Mouse (Mus musculus) Patski (cell line): Measurements from ENCODE around the gene Tgfb1. TPM values are rescaled to one million over a fixed set of nuclear protein-coding genes. Genes with fewer than 3 reads are reported as not detected.

Source experiments
- ATAC-seq: fragments of 100-300 bp; one replicate; pipeline ENCODE4 v1.8.0; 2021
- CTCF ChIA-PET: fragments of 350-600 bp; sonication (Branson Sonifier 250); formaldehyde crosslinking; loops from one replicate; lab custom pipeline; 2022; ENCODE audit warnings: inconsistent platforms; lab: Charles Lee
- POLR2A ChIA-PET: fragments of 350-600 bp; sonication (Branson Sonifier 250); formaldehyde crosslinking; loops from one replicate; lab custom pipeline; 2022; ENCODE audit warnings: antibody characterized with exemption, inconsistent platforms; lab: Charles Lee
- DNase-seq: peaks from one replicate; pipeline ENCODE4 v3.0.0-alpha.2; 2011; ENCODE audit warnings: low read depth, low spot score
- H3K27me3 ChIP-seq: fragments of 371-371 bp; one replicate; pipeline ENCODE4 v1.5.1; 2021
- CTCF ChIP-seq: fragments of 100-300 bp; IDR thresholded peaks from one replicate; pipeline ENCODE4 v1.5.1; 2021
- in situ Hi-C: fragments of 300-500 bp; cut with MboI; formaldehyde crosslinking; loops from 3 replicates; pipeline ENCODE4 v1.11.1; 2018; ENCODE audit warnings: low pct_unique_long_range_greater_than_20kb, mixed read lengths
- polyA plus RNA-seq: library from polyadenylated mRNA; unstranded; gene quantifications from one replicate; pipeline ENCODE4 v1.2.3, GENCODE M21; 2021

The Tgfb1 gene
- polyA plus RNA-seq, 1 experiment from 2014 or later, result 29.7 TPM

GRCm38 (mm10) chr7:25655601-25656428, 31.0 kb upstream of the Tgfb1 start:
- ChIA-PET POLR2A (interaction anchor here (0.6 to 0.8 kb wide), 2 partner anchors 9 to 112 kb away, joined by 3 to 4 read pairs; no protein-coding TSS in a partner anchor), CTCF (interaction anchor here (1.2 kb wide), 1 partner anchor 247 kb away, joined by 3 read pairs; no protein-coding TSS in a partner anchor)
- no peaks in the 10 kb centered on the region for H3K27me3 ChIP-seq
- DNase-seq, result no peak
- no peak for TF ChIP-seq CTCF
- ATAC-seq, result no peak
- in situ Hi-C loops, result no loop called here

GRCm38 (mm10) chr7:25657785-25658184, 29.0 kb upstream of the Tgfb1 start:
- POLR2A ChIA-PET, result no interaction called here
- DNase-seq, result no peak
- no peak for TF ChIP-seq CTCF
- H3K27me3 ChIP-seq, result no peaks in the 10 kb centered on the region
- in situ Hi-C loops, result no loop called here
- ATAC-seq, result no peak
- CTCF ChIA-PET, result no interaction called here

- no peak for TF ChIP-seq CTCF
- in situ Hi-C loops, result no loop called here
- DNase-seq (peak; percentile 98), ATAC-seq (peak; percentile 90)
- POLR2A ChIA-PET, result interaction anchor here (0.6 to 0.9 kb wide), 2 partner anchors 23 to 60 kb away, joined by 3 to 4 read pairs; no protein-coding TSS in a partner anchor
- CTCF ChIA-PET, result no interaction called here
- H3K27me3 ChIP-seq, result no peaks in the 10 kb centered on the region
Observed at GRCm38 (mm10) chr7:25658657-25659472, 27.9 kb upstream of the Tgfb1 start, which contains the start of the genes Bckdha and Exosc5. Gene Bckdha, minus strand, starts transcription at chr7:25658981. Gene Exosc5, plus strand, starts transcription at chr7:25659164.

DNA sequence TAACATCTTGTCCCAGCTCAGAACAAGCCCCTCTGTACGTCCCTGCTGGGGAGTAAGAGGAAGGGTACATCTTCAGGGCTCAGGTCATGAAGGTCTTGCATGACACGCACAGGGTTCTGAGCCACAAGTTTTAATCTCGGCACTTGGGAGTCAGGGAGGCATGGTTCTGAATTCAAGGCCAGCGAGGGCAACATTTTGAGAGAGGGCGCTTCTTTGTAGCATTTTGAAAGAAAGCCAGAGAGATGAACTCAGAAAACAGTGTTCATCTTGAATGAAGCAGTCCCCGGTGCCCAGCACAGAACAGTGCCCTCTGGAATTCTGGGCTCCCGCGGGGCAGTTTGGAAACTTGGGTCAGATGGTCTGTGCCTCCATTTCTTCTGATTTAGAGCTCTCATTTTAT, 20.4 kb upstream of the Tgfb1 start:
- ChIA-PET CTCF (interaction anchor here (1.2 kb wide), 1 partner anchor 14 kb away, joined by 3 read pairs; the partner anchor contains the start of gene B9d2), POLR2A (no interaction called here)
- no peaks in the 10 kb centered on the region for H3K27me3 ChIP-seq
- DNase-seq (no peak), ATAC-seq (no peak)
- in situ Hi-C loops, result no loop called here
- no peak for TF ChIP-seq CTCF

DNA sequence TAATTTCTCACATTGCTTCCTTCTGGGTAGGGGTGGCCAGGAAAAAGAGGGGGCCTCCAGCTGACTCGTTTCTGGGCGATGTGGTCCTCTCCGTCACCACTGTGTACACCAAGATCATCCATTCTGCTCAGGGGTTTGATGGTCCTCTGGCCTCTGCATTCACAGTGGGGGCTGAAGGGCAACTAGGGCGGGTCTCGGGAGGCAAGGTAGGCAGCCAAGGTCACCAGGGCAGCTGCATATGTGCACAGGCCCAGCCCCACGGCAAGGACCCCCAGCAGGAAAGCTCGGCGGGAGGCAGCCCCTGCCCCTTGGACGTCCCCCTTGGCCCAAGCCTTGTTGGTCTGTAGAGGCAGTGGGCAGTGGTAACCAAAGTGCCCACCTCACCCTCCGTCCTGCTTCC, 17.6 kb upstream of the Tgfb1 start:
- in situ Hi-C loops, result no loop called here
- ATAC-seq (no peak), DNase-seq (no peak)
- CTCF ChIA-PET, result interaction anchor here (1.0 kb wide), 1 partner anchor 11 kb away, joined by 3 read pairs; no protein-coding TSS in a partner anchor
- H3K27me3 ChIP-seq, result no peaks in the 10 kb centered on the region
- TF ChIP-seq CTCF, result no peak
- POLR2A ChIA-PET, result interaction anchor here (0.7 kb wide), 1 partner anchor 43 kb away, joined by 3 read pairs; no protein-coding TSS in a partner anchor

GRCm38 (mm10) chr7:25669631-25670030, 17.2 kb upstream of the Tgfb1 start:
- no peak for ATAC-seq
- in situ Hi-C loops, result no loop called here
- no peaks in the 10 kb centered on the region for H3K27me3 ChIP-seq
- TF ChIP-seq CTCF, result no peak
- ChIA-PET CTCF (no interaction called here), POLR2A (no interaction called here)
- no peak for DNase-seq

DNA sequence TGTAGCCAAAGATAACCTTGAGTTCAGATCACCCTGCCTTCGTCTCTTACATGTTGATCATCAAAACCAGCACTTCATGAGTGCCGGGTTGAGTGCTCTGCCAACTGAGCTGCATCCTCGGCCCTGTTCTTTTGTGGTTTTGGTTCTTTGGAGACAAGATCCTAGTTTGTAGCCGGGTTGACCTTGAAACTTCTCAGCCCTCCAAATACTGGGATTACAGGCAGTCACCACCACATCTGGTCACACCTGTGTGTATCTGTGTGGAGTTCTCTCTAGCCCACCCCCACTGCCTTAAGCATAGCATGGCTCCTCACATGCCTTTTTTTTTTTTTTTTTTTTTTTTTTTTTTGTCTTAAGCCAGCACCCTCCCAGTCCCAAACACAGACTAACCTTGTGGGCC, 16.7 kb upstream of the Tgfb1 start:
- no peak for DNase-seq
- POLR2A ChIA-PET, result no interaction called here

GRCm38 (mm10) chr7:25671686-25672085, 15.1 kb upstream of the Tgfb1 start:
- no peak for TF ChIP-seq CTCF
- in situ Hi-C loops, result no loop called here
- ChIA-PET POLR2A (no interaction called here), CTCF (interaction anchor here (1.4 kb wide), 1 partner anchor 9 kb away, joined by 3 read pairs; the partner anchor contains the start of gene B9d2)
- H3K27me3 ChIP-seq, result no peaks in the 10 kb centered on the region
- ATAC-seq (no peak), DNase-seq (no peak)

More for the DNA sequence above, 16.7 kb upstream of the Tgfb1 start:
- ATAC-seq, result no peak
- CTCF ChIA-PET, result no interaction called here
- H3K27me3 ChIP-seq, result no peaks in the 10 kb centered on the region
- in situ Hi-C loops, result no loop called here
- no peak for TF ChIP-seq CTCF

- CTCF ChIA-PET, result interaction anchor here (1.4 kb wide), 1 partner anchor 8 kb away, joined by 3 read pairs; the partner anchor contains the start of gene B9d2
- DNase-seq (no peak), ATAC-seq (no peak)
- no peaks in the 10 kb centered on the region for H3K27me3 ChIP-seq
- TF ChIP-seq CTCF, result no peak
- in situ Hi-C loops, result no loop called here
- POLR2A ChIA-PET, result no interaction called here
Observed at GRCm38 (mm10) chr7:25672442-25672841, 14.4 kb upstream of the Tgfb1 start.

GRCm38 (mm10) chr7:25674297-25674696, 12.5 kb upstream of the Tgfb1 start:
- DNase-seq (no peak), ATAC-seq (no peak)
- H3K27me3 ChIP-seq, result no peaks in the 10 kb centered on the region
- TF ChIP-seq CTCF, result no peak
- CTCF ChIA-PET, result interaction anchor here (1.0 to 2.2 kb wide), 2 partner anchors 9 to 12 kb away, joined by 3 to 8 read pairs; no protein-coding TSS in a partner anchor
- in situ Hi-C loops, result no loop called here
- POLR2A ChIA-PET, result no interaction called here
